Mouse (Mus musculus) neural tube, embryonic 10.5 days (tissue): ENCODE results near the gene Gck.
A peak's percentile ranks its signal among the peaks of the same experiment; 100 is the strongest.
"Not testable (repeated sequence)": the region's sequence is repeated elsewhere in the genome, so short reads cannot be mapped to it uniquely, and the experiment has no call there.

Source experiments
- DNase-seq: peaks from one replicate; pipeline ENCODE4 v3.0.0-alpha.2; 2017; ENCODE audit warnings: low spot score; ENCODE audit errors: extremely low spot score

Gene Gck

DNA sequence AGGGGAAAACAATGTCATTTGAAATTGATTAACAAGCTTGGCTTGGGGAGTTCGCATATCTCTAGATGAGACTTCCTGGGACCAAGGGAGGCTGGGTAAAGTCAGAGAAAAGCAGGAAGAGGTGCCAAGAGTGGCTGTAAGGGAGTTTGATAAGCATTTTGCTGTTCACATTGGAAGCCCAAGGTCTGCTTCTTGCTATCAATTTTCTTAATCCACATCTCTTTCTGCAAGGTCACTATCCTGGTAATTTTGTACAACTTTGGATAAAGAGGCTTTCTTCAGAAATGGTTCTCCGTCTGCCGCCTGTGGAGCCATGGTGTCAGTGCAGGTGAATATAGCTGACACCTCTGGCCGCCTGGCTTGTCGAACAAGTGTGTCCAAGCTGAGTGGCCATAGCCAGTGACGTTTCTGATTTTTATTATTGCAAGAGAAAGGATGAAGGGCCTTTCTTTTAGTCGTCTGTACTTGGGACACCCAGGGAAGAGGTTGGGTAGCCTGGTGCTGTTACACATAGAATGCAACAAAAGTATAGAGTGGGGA, 5.2 kb upstream of the Gck start:
- peak; percentile 51 for DNase-seq

DNA sequence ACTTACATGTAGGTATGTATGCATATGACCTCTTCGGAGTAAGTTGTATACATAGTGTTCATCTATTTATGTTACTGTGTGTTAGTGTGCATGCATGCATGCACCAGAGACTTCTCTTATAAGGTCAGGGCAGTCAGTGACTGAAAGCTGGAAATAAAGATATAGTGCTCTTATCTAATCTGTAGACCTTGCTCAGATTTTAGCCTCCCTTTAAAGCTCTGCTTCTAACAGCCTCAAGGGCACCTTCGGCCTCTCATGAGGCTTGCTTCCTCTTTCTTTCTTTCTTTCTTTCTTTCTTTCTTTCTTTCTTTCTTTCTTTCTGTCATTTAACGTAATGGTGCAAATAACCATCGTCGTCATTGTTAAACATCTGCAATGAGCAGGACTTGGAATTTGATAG, 4.6 kb upstream of the Gck start:
- DNase-seq: no peak

DNA sequence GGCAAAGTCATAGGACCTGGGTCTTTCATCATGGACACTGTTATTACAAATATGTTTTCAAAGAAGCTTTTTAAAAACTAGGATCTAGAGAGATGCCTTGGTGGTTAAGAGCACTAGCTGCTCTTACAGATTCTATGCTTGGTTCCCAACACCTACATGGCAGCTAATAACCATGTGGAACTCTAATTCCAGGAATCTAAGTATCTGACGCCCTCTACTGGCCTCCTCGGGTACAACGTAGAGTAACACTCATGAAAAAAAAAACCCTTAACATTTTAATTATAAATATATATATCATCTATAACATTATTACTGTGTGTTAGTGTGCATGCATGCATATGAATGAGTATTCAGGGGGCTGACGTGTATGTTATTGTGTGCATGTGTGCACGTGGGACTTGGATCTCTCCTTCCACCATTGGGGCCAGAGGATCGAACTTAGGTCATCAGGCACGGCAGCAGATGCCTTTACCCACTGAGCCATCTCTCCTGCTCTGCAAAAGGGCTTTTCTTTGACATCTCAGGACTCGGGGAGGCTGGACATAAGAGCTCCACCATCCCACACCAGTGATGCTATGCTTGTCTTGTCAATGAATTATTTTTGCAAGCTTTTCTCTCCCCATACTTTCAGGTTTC, 3.4 kb upstream of the Gck start:
- no peak for DNase-seq

DNA sequence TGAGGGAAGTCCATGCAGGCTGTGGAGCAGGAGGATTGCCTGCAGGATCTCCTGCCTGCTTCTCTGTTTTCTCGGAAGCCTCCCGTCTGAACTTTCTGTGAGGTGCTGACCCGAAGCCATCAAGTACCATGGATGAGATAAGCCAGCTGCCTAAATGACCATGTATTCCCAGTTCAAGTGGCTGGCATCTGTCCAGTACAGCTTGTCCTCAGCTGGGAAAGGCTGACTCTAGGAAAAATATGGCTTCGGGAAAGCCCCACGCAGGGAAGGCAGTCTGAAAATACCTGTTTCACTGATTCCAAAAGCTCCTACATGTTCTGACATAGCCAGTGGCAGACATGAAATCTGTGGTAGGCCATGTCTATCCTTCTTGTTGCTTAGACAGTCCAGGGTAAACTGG, 2.6 kb upstream of the Gck start:
- no peak for DNase-seq

DNA sequence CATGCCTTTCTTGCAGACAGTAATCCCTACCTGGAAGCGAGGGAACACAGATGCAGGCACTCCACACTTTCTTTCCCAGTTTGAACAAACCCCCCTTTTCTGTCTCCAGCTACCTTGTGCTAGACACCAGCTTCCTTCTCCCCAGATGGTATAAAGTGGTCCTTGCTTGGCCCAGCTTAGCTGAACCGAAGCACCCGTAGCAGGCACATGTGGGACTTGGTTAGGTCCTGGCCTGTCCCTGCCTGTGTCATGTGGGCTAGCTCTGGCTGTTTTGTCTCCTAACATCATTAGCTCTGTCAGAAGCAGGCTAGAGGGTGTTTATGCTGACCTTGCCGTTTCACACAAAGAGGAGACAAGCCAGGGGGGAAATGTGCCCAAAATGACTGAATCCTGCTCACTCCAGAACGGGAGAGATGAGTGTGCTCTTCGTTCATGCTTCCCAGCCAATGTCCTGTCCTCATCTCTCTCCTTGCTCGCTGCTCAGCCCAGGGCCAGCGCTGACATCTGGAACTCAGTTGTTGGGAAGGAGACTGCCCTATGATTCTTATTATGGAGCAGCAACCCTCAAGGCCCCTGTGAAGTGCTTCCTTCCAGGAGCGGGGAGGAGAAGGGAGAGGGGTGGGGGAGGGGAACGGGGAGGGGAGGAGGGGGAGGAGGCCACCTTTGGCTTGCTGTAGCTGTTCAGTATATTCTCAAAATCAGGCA, 1.2 kb downstream of the Gck start:
- DNase-seq: no peak

DNA sequence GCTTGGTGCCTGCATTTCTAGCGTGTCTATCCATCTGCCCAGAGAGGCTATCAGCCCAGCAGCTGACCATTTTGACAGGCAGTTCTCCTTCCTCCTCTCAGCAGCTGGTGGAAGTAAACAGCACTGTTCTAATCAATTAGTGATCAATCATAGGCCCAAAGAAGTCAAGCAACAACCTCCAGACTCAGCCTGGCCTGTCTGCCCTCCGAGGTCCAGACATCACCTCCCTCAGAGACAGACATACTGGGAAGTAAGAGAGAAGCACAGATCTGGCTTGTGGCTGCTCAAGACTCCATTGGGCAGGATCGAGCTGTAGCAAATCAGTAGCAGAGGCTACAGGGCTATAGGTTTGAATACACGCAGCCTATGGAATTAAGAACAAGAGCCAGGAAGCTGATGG, 2.1 kb downstream of the Gck start:
- no peak for DNase-seq

DNA sequence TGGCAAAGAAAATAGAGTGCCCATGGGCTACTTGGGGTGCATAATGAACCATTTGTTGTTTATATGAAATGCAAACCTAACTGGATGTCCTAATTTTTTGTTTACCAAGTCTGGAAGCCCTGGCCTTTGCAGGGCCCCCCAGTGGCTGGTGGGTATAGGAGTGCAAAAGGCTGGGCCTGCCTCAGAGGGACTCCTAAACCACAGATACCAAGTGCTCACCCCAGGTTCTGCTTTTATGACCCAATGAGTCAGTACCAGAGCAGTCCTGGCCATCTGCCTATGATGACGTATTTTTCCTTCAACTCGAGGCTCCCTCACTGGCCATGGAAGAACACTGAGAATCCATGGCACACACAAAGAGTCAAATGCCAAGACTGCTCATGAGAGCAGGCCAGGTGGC, 4.8 kb downstream of the Gck start:
- DNase-seq: no peak

DNA sequence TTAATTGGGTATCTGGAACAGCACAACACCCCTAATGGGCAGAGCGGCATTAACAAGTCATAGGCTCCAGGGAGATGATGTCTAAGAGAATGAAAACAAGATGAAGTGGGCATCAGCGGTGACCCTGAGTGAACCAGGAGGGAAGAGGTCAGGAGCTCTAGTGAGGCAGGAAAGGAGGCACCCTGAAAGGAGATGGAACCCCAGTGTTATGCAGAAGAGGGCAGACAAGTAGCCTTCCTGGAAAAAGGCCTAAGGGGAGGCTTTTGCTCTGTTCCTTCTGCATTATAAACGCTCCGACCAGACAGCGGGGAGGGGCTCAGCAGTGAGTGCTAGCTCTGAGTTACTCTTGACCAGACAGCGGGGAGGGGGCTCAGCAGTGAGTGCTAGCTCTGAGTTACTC, 6.9 kb downstream of the Gck start:
- no peak for DNase-seq

DNA sequence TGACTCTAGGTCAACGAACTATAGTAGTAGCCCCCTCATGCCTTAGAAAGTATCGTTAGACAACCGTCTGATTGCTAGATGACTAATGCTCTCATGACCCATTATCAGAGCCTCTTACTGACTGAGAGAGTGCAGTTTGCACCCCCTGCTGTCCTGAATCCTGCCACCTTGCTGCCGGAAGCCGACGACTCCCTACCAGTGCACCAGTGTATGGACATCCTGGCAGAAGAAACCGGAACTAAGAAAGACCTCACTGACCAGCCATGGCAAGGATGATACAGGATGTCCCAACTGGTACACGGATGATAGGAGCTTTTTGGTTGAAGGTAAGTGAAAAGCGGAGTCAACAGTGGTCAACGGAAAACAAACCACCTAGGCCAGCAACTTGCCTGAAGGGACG, 15.3 kb downstream of the Gck start:
- not testable (repeated sequence) for DNase-seq

DNA sequence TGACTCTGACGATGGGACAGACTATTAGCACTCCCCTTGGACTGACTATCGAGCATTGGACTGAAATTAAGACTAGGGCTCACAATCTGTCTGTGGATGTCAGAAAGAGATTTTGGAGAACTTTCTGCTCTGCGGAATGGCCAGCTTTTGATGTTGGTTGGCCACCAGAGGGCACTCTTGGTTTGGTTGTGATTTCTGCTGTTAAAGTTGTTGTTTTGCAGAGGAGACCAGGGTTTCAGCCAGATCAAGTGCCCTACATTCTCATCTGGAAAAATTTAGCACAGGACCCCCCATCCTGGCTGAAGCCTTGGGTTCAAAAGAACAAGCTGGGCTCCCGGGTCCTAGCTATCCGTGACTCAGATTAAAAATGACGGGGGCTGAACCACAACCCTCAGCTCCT, 17.9 kb downstream of the Gck start:
- not testable (repeated sequence) for DNase-seq

DNA sequence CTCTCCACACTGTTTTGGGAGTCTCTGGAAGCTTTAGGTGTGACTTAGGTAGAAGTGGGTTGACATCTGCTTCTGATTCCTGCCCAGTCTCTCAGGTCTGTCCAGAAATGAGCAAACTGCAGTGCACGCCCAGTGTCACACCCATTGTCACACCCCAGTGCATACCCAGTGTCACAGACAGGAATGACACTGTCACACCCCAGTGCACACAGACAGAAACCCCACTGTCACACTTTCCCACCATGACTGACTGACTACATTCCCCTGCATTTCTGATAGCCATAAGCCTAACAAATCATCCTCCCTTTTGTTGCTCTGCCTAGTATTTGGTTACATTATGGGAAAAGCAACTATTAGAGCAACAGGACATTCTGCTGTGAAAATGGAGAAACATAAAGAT, 19.3 kb downstream of the Gck start:
- DNase-seq: no peak

DNA sequence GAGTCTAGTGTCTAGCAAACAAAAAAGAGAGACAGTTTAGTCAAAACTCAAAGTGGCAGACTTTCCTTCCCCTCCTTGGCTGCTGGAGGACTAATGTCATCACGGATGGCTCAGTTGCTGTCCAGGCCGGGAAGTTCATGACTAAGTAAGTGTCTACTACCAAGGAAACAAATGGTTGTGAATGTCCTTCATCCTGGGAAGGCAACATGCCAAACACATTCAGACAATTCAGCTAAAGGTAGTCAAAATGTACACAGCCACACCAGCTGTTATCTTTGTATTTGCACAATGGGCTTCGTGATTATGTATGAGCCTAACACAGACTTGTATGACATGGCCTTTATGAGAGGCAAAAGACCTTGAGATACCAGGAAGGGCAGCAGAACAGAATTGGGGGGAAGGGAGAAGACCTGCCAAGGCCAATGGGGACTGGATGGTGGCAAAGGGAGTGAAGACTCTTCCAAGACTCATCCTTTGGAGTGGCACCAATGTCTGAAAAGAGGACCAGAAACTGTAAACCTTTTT, 23.1 kb downstream of the Gck start:
- DNase-seq: no peak

DNA sequence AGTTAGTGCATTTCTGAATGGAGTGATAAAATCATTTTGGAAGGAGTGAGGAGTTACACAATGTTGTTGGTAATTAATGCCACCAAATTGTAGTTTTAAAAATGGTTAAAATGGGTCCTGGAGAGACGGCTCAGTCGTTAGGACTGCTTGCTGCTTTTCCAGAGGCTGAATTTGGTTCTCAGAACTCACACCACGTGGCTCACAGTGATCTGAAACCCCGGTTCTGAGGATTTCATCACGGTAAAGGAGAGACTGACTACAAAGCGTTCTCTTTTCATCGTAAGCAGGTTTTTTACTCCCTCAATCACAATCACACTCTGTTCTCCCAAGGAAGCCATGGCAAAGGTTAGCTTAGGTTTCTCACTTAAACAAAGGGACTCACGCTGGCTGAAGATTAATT, 25.2 kb downstream of the Gck start:
- DNase-seq: no peak

DNA sequence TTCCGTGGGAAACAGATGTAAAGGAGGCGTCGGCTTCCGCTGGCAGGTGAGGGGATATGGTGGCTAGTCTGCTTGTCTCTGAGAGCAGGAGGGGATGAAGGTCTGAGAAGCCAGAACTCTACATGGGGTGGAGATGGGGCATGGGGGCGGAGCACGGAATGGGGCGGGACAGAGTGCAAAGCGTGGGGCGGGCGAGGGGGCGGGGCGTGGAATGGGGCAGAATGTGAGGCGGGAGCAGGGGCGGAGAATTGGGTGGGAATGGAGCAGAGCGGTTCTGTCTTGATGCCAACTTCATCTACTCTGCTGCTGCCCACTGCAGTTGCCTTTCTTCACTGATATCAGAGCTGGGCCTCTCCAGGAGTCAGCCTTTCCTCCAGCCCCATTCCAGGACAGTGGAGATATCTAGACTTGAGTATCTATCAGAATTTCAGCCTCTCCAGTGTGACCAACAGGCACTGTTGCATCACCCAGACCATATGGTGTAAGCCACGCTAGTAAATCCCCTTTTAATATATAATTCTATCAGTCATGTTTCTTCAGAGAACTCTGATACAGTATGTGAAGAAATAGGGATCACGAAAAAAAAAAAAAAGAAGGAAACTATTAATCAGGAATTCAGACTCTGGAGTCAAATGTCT, 29.4 kb downstream of the Gck start:
- DNase-seq: no peak

DNA sequence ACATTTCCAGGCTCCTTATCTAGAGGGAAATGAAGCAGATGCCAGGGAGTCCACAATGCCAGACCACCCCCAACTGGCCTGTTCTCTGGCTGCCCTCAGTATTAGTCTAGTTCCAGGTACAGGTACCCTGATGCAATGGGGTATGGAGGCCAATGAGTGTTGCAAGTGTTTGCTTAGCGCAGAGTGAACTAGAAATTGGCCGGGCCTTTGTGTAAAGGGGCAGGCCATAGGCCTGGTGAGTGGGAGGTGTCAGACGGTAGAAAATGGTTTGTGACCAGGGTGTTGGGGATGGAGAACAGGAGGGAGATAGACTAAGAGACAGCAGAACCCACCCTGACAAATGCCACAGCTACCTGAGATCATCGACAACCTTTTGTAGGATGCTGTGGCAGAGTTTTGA, 30.3 kb downstream of the Gck start:
- DNase-seq: no peak

DNA sequence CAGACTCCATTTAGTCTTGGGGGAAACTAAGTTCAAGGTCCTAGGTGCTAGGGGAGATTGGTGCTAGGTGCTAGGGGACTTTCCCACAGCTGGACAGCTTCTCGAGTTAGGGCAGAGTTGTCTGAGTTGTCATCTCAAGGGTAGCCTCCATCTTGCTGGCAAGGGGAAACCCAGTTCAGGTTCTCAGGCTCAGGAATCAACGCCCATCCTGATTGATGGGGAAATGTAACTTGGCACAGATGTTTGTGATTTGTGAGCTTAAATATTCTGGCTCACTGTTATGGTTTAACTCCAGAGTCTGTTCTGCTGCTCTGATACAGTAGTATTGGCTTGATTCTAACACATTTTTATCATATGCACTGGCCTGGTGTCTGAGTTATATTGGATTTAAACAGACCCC, 31.8 kb downstream of the Gck start:
- no peak for DNase-seq

DNA sequence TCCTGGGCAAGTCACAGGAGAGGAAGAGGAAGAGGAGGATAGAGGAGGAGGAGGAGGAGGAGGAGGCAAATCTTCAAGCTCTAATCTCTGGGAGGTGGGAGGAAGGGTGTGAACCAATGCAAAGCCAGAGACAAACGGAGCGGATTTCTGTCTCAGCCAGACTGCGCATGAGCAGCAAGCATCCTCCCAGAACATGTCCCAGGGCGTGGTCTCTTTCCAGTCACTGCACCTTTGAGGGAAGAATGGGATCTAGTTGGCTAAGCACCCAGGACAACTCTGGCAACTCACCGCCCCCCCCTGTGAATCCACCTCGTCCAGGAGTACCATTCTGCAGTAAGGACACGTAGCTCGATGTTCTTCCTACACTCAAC, 33.7 kb downstream of the Gck start:
- DNase-seq: no peak

DNA sequence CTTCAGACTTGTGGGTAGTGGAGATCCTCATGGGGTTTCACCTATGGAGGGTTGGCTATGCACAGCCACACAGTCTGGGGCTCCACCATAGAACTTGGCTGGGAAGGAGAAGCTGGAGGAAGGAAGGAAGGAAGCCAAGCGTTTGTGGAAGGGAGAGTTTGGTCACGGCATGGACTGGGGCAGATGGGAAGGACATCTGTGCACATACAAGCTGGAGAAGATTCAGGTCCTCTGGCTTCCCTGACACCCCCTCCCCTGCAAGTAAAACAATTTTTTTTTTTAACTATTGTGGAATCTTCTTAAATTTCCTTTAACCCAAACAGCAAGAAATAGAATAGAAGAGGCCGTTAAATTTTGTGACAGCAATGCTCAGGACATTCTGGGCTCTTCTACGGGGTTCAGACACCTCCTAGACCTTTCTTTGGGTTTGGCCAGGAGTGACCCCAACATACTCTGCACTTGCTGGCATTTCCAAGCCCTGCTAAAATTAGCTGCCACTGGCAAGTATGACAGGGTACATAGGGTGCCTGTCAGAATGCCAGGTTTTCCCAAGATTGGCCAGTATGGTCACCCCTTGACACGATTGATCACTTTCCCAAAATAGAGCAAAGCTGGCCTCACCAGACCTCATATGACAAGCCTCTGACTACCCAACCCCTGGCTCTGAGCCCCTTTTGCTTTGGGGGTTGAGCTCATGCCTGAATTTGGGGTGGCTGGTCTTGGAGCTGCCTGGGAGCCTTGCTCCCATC, 34.3 kb downstream of the Gck start:
- DNase-seq: no peak

DNA sequence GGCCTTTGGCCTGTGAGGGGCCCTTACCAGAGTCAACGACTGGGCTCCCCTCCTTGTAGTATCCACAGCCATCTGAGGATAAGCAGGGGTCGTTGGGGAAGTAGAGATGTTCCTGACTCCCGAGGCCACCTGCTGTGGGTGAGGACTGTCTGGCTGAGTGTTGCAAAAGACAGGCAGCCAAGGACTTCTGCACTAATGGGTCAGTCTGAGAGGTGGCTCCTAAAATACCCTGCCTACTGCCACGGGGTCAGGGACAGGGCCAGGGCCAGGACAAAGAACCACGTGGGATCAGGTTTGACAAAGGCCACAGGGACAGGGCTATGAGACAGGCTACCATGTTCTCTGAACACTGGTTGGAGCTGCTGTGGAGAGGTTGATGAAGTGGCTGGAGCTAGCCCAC, 34.9 kb downstream of the Gck start:
- no peak for DNase-seq

DNA sequence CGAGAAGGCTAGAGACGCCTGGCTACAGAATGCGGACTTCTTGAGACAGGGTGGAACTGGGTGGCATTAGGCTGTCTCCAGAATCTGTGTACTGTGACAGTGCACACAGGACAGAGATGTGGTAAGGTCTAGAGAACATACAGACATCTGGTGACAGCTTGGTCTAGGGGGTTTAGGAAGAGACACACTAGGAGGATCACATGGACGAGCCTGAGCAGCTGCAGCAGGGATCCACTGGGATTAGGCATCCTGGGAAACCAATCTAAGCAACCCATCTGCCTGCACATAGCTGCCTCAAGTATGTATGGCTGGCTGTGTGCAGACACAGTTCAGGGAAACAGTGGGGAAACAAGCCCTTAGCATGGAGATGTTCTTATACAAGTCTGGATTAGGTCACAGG, 35.9 kb downstream of the Gck start:
- DNase-seq: no peak

DNA sequence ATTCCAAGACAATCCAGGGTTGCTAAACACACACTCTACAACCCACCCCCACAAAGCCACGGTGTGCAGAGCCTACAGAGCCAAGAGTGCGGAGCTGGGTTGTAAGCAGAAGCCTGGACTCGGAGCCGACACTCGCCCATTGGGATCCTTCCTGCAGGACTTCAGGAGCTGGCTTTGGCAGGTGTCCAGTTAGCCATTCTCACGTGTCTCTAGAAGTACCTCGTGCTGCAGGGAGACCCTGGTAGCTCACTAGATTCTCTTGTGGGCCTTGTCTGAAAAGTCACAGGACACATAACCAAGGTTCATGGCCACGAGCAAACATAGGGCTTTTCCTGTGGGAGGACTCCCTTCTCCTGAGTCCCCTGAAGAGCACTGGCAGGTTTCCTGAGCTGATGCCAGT, 36.6 kb downstream of the Gck start:
- no peak for DNase-seq

DNA sequence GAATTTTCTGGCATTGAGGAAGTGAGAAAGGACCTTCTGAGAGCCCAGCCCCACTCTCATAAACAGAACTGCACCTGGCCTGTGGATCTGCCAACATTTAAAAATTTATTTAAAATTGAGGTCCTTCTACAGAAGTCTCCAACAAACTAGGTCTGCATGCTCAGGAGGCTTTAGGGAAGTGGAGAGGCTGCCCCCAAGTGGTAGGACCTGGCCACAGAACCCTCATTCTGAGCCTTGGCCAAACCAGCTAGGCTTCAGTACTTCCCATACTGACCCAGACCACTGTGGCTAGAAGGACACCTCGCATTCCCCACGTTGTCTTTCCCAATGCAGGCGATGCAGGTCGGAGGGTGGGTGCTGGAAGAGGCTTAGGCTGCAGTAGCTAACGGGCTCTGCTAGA, 37.2 kb downstream of the Gck start:
- peak; percentile 45 for DNase-seq
